Mouse (Mus musculus) bone marrow macrophage, adult 2 months (primary cell): ENCODE data around the gene Trappc4.

Experiments
- CTCF ChIP-seq: IDR thresholded peaks from 2 replicates; pipeline ENCODE4 v1.5.1; 2012; ENCODE audit warnings: low read depth, mild to moderate bottlenecking, low read length, moderate library complexity
- POLR2A ChIP-seq: IDR thresholded peaks from 2 replicates; pipeline ENCODE4 v1.6.1; 2012; ENCODE audit warnings: mild to moderate bottlenecking, low read depth, low read length, borderline replicate concordance

GRCm38 (mm10) chr9:44423576-44423975 lies 16.2 kb upstream of the Trappc4 start:
- TF ChIP-seq POLR2A (no peak), CTCF (no peak)
